Mouse (Mus musculus) ovary, postnatal 10 days (tissue): ENCODE data around the gene Olfr821.
"Not testable (repeated sequence)": the region's sequence is repeated elsewhere in the genome, so short reads cannot be mapped to it uniquely, and the experiment has no call there.

Experiments
- DNase-seq: peaks from one replicate; pipeline ENCODE4 v3.0.0; 2022; ENCODE audit warnings: low spot score

Gene Olfr821

GRCm38 (mm10) chr10:130030048-130030447 lies at the start of gene Olfr821:
TSS of gene Olfr821 (plus strand) at chr10:130030348.
- DNase-seq: no peak

- DNase-seq: not testable (repeated sequence)
Measured at GRCm38 (mm10) chr10:129981867-129982266, 48.3 kb upstream of the Olfr821 start.

GRCm38 (mm10) chr10:129984962-129985361 lies 45.2 kb upstream of the Olfr821 start, which contains the start of gene Gm10310:
TSS of gene Gm10310 (minus strand) at chr10:129985062.
- not testable (repeated sequence) for DNase-seq

GRCm38 (mm10) chr10:130004104-130004503 lies 26.0 kb upstream of the Olfr821 start:
- not testable (repeated sequence) for DNase-seq

- DNase-seq: not testable (repeated sequence)
Measured at GRCm38 (mm10) chr10:130005366-130005765, 24.8 kb upstream of the Olfr821 start.

- no peak for DNase-seq
Measured at GRCm38 (mm10) chr10:130012321-130012720, 17.8 kb upstream of the Olfr821 start, which contains the start of gene Olfr820. TSS of gene Olfr820 (plus strand) at chr10:130012621.

- no peak for DNase-seq
Measured at GRCm38 (mm10) chr10:130037096-130037495, 6.9 kb downstream of the Olfr821 start.

- no peak for DNase-seq
Measured at GRCm38 (mm10) chr10:130070910-130071309, 40.8 kb downstream of the Olfr821 start, which contains the start of gene Olfr822. TSS of gene Olfr822 (plus strand) at chr10:130071210.
